Mouse (Mus musculus): ENCODE results near the gene Snhg11. TPM values are rescaled to one million over a fixed set of nuclear protein-coding genes. Genes with fewer than 3 reads are reported as not detected.

Snhg11 gene
- total and polyA plus RNA-seq, 2 experiments from 2014 or later: 142 to 179 TPM

DNA sequence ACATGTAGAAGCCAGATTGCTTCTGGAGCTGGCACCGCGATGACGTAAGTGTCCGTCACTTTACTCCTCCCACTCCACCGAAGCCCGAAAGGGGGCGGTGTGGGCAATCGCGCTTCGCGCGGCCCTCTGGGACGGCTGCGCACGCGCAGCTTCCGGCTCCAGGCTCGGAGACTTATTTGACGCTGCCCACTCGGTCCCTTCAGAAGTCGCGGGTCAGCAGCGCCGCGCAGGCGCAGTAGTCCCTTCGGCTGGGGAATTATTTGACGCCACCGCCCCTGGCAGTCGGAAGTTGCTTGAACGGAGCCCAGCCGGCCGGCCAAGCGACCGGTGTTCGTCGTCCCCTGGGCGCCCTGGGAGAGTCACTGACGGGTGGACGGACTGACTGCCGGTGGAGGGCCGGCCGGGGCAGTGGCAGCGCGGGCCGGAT is 34.2 kb downstream of the Snhg11 start, which contains the start of gene Ralgapb:
Gene Ralgapb (plus strand): TSS at position 254 of the 427 bp plus-strand sequence.
- Histone ChIP-seq H3K27me3 (ENCODE audit: insufficient read depth, low read length) (no peaks in the 10 kb centered on the region; the same call in 1 of the 2 replicates), H3K36me3 (ENCODE audit: insufficient read depth) (no peaks in the 10 kb centered on the region), H3K9me3 (ENCODE audit: low read length) (no peaks in the 10 kb centered on the region), H3K4me3 (ENCODE audit: low read depth, low read length) (peak within 1 kb of the TSS; percentile 93), H3K4me2 (ENCODE audit: low read depth) (peak within 1 kb of the TSS; percentile 80), H3K27ac (ENCODE audit: low read depth, low read length) (peak within 1 kb of the TSS; percentile 88), H3K9ac (peak within 1 kb of the TSS; percentile 88), H3K4me1 (ENCODE audit: insufficient read depth) (peaks cover 10% of the 10 kb centered on the region)
- WGBS: 0% methylated on average over 46 of the region's 46 CpGs
- DNase-seq: peak; percentile 100
- peak; percentile 79 for TF ChIP-seq CTCF (IDR thresholded peaks at IDR 0.05; ENCODE audit: low read depth)
- peak; percentile 93 for ATAC-seq

DNA sequence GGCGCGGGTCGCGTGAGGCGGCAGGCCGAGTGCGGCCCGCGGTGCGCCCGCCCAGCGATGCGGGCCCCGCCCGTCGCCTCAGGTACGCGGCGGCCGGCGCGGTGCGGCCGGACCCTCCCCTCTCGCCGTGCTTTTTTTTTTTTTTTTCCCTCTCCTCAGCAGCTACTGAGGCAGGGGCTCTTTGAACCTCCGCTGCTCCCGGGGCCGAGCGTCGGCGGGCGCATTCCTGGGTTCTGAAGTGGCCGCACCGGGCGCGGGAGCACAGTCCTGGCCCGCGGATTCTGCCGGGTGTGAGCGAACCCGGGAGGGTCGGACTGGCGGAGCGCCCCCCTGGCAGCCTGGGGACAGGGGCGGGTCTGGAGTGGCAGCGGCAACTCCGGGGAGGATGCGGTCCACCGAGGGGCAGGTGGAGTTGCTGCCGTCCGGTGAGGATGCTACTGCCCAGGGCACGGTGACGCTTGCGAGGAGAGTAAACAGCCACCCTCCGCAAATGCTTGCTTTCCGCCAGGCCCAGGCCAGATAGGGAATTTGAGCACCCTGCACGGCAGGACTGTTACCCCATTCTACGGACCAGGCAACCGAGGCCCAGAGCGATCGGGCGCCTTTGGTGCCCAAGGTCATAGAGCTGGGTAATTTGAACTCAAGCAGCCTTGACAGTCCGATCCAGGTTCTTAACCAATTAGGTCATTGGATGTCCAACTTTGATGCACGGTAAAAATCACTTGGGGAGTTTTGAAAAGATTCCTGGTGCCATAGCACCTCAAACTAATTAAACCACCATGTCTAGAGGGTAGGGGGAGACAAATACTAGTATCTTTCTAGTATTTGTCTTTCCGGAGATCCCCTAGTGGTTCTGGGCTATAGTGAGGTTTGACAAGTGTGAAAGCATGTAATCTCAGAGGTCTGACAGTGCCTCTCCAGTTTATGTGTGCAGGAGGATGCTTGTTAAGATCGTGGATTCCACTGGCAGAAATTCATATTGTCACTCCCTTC is 34.9 kb downstream of the Snhg11 start:
- Histone ChIP-seq H3K27me3 (ENCODE audit: insufficient read depth, low read length) (no peaks in the 10 kb centered on the region), H3K4me1 (ENCODE audit: insufficient read depth) (peaks cover 10% of the 10 kb centered on the region), H3K4me3 (ENCODE audit: low read depth, low read length) (peak overlapping the region; percentile 93), H3K9ac (peak overlapping the region; percentile 88), H3K4me2 (ENCODE audit: low read depth) (peak overlapping the region; percentile 80), H3K9me3 (ENCODE audit: low read length) (no peaks in the 10 kb centered on the region), H3K36me3 (ENCODE audit: insufficient read depth) (no peaks in the 10 kb centered on the region), H3K27ac (ENCODE audit: low read depth, low read length) (peak overlapping the region; percentile 88)
- peak; percentile 18 for DNase-seq
- peak; percentile 16; the same call in 1 of the 2 replicates for ATAC-seq
- TF ChIP-seq CTCF (IDR thresholded peaks at IDR 0.05; ENCODE audit: low read depth): peak; percentile 54; the same call in 1 of the 2 replicates
- 3% methylated on average over 56 of the region's 67 CpGs for WGBS

DNA sequence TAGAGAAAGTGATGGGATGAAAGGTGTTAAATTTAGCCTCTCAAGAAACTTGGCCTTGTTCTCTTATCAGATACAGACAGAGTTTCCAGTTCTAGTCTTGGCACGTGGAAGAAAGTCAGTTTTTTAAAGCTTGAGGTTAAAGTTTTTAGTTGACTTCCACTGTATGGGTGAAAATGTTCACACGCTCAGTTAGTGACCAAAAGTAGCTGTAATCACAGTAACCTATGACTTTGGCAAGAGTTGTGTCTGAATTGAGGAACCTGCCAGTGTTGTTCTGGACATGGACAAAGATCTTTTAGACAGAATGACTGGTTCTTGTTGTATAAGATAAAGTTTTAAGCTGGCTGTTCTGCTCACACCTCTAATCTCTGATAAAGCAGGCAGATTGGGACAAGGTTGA is 37.8 kb downstream of the Snhg11 start:
- TF ChIP-seq CTCF (IDR thresholded peaks at IDR 0.05; ENCODE audit: low read depth): no peak
- 88% methylated on average over 2 of the region's 2 CpGs for WGBS

DNA sequence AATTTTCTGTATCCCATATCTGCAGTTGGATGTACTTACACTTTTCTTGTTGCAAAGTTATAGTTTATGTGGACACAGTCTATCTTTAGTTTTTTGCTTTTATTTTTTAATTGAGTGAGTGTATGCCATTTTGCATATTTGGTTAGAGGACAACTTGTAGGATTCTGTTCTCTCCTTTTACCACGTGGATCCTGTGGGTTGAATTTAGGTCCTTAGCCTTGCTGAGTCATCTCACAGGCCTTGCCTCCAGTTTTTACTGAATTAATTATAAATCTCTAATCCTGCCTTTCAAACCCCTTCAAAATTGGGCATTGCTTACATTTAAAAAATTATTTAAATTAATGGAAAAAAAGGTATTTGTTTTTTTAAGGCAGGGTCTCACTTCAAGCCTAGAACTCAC is 40.4 kb downstream of the Snhg11 start:
- DNase-seq: no peak
- no peak for ATAC-seq
- no peak overlapping the region for H3K4me2 ChIP-seq (ENCODE audit: low read depth)
- peaks cover 6% of the 10 kb centered on the region for H3K4me1 ChIP-seq (ENCODE audit: insufficient read depth)
- H3K36me3 ChIP-seq (ENCODE audit: insufficient read depth): no peaks in the 10 kb centered on the region
- no peaks in the 10 kb centered on the region for H3K9me3 ChIP-seq (ENCODE audit: low read length)
- H3K9ac ChIP-seq: no peak overlapping the region
- no peaks in the 10 kb centered on the region for H3K27me3 ChIP-seq (ENCODE audit: insufficient read depth, low read length)
- no peak overlapping the region for H3K4me3 ChIP-seq (ENCODE audit: low read depth, low read length)
- TF ChIP-seq CTCF (IDR thresholded peaks at IDR 0.05; ENCODE audit: low read depth): no peak
- H3K27ac ChIP-seq (ENCODE audit: low read depth, low read length): no peak overlapping the region
- 78% methylated on average over 1 of the region's 1 CpGs for WGBS

More for the DNA sequence above, 37.8 kb downstream of the Snhg11 start:
- DNase-seq: no peak
- Histone ChIP-seq H3K4me3 (ENCODE audit: low read depth, low read length) (no peak overlapping the region), H3K27ac (ENCODE audit: low read depth, low read length) (no peak overlapping the region), H3K27me3 (ENCODE audit: insufficient read depth, low read length) (no peaks in the 10 kb centered on the region), H3K9ac (no peak overlapping the region), H3K9me3 (ENCODE audit: low read length) (no peaks in the 10 kb centered on the region), H3K36me3 (ENCODE audit: insufficient read depth) (no peaks in the 10 kb centered on the region), H3K4me2 (ENCODE audit: low read depth) (no peak overlapping the region), H3K4me1 (ENCODE audit: insufficient read depth) (peaks cover 10% of the 10 kb centered on the region)
- ATAC-seq: no peak

DNA sequence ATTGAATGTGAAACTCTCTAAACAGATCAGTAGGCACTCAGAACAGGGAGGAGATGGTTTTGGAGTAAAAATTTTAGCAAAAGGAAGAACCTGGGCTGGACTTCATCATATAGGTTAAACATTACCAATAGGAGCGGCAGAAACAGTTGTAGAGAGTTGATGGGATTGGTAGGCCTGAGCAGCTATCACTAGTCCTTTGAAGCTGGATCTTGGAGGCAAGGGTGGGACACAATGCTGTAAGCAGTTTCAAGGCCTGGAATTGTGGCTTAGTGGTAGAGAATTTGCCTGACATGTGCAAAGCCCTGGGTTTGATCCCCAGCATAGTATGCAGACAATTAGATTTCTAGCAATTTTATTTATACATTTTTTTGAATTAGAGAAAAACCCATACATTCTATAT is 43.2 kb downstream of the Snhg11 start:
- ATAC-seq (no peak), DNase-seq (no peak)
- no peak overlapping the region for H3K4me2 ChIP-seq (ENCODE audit: low read depth)
- H3K9ac ChIP-seq: no peak overlapping the region
- no peak overlapping the region for H3K27ac ChIP-seq (ENCODE audit: low read depth, low read length)
- no peaks in the 10 kb centered on the region for H3K4me1 ChIP-seq (ENCODE audit: insufficient read depth)
- H3K4me3 ChIP-seq (ENCODE audit: low read depth, low read length): no peak overlapping the region
- no peak for TF ChIP-seq CTCF (IDR thresholded peaks at IDR 0.05; ENCODE audit: low read depth)
- no peaks in the 10 kb centered on the region for H3K27me3 ChIP-seq (ENCODE audit: insufficient read depth, low read length)
- peaks cover 9% of the 10 kb centered on the region; the same call in 1 of the 2 replicates for H3K36me3 ChIP-seq (ENCODE audit: insufficient read depth)
- H3K9me3 ChIP-seq (ENCODE audit: low read length): no peaks in the 10 kb centered on the region
- WGBS: 98% methylated on average over 1 of the region's 1 CpGs

Other genes starting within 250 kb of the Snhg11 start
- 9.1 and 13.0 TPM in 2 replicates for gene Tgm2, start 229.2 kb upstream of the Snhg11 start, total RNA-seq (2014; rRNA removed)
- 6.1 TPM in 2 replicates for gene Tgm2, start 229.2 kb upstream of the Snhg11 start, polyA plus RNA-seq (2015; fragmentation: Nextera tagmentation; extraction: Ambion mirVana)
- 5.4 and 6.6 TPM in 2 replicates for gene D630003M21Rik, start 146.4 kb upstream of the Snhg11 start, total RNA-seq (2014; rRNA removed)
- gene D630003M21Rik, start 146.4 kb upstream of the Snhg11 start, polyA plus RNA-seq (2015; fragmentation: Nextera tagmentation; extraction: Ambion mirVana): 1.6 and 1.9 TPM in 2 replicates
- gene Bpi, start 117.5 kb upstream of the Snhg11 start, total RNA-seq (2014; rRNA removed): not detected in 2 replicates
- gene Bpi, start 117.5 kb upstream of the Snhg11 start, polyA plus RNA-seq (2015; fragmentation: Nextera tagmentation; extraction: Ambion mirVana): not detected in 2 replicates
- 4.7 and 5.3 TPM in 2 replicates for gene Lbp, start 69.1 kb upstream of the Snhg11 start, total RNA-seq (2014; rRNA removed)
- 5.7 and 8.0 TPM in 2 replicates for gene Lbp, start 69.1 kb upstream of the Snhg11 start, polyA plus RNA-seq (2015; fragmentation: Nextera tagmentation; extraction: Ambion mirVana)
- 45.2 and 55.5 TPM in 2 replicates for gene Ralgapb, start 34.2 kb downstream of the Snhg11 start, total RNA-seq (2014; rRNA removed)
- gene Ralgapb, start 34.2 kb downstream of the Snhg11 start, polyA plus RNA-seq (2015; fragmentation: Nextera tagmentation; extraction: Ambion mirVana): 10.5 and 16.6 TPM in 2 replicates
- gene Adig, start 127.0 kb downstream of the Snhg11 start, total RNA-seq (2014; rRNA removed): not detected in 2 replicates
- not detected in 2 replicates for gene Adig, start 127.0 kb downstream of the Snhg11 start, polyA plus RNA-seq (2015; fragmentation: Nextera tagmentation; extraction: Ambion mirVana)
- 0.14 and 0.46 TPM in 2 replicates for gene Arhgap40, start 137.2 kb downstream of the Snhg11 start, total RNA-seq (2014; rRNA removed)
- gene Arhgap40, start 137.2 kb downstream of the Snhg11 start, polyA plus RNA-seq (2015; fragmentation: Nextera tagmentation; extraction: Ambion mirVana): 0.41 and 0.58 TPM in 2 replicates
- 23.5 and 37.4 TPM in 2 replicates for gene Slc32a1, start 235.1 kb downstream of the Snhg11 start, total RNA-seq (2014; rRNA removed)
- 7.4 and 10.8 TPM in 2 replicates for gene Slc32a1, start 235.1 kb downstream of the Snhg11 start, polyA plus RNA-seq (2015; fragmentation: Nextera tagmentation; extraction: Ambion mirVana)
- gene Actr5, start 249.2 kb downstream of the Snhg11 start, total RNA-seq (2014; rRNA removed): 16.5 and 30.8 TPM in 2 replicates
- gene Actr5, start 249.2 kb downstream of the Snhg11 start, polyA plus RNA-seq (2015; fragmentation: Nextera tagmentation; extraction: Ambion mirVana): 8.0 and 8.2 TPM in 2 replicates

Measured in forebrain, postnatal 0 days (tissue).